Mouse (Mus musculus) neural tube, embryonic 12.5 days (tissue): Measurements from ENCODE around the gene March8. TPM values are rescaled to one million over a fixed set of nuclear protein-coding genes. Genes with fewer than 3 reads are reported as not detected.

ENCODE experiments used
- ATAC-seq: fragments of 200-750 bp; cut with Nextera tagmentation; 2 replicates; pipeline ENCODE4 v1.8.0; 2017; ENCODE audit warnings: low read depth, mild to moderate bottlenecking, moderate TSS enrichment, moderate library complexity; ENCODE audit not compliant: low FRiP score
- H3K27ac ChIP-seq: fragments of 300-500 bp; sonication (generic); 2 replicates; pipeline ENCODE4 v1.5.1; 2016
- H3K27me3 ChIP-seq: fragments of 300-500 bp; sonication (generic); replicated peaks from 2 replicates; pipeline ENCODE4 v1.6.1; 2016; ENCODE audit warnings: mild to moderate bottlenecking
- H3K36me3 ChIP-seq: fragments of 300-500 bp; sonication (generic); 2 replicates; pipeline ENCODE4 v1.6.1; 2016; ENCODE audit warnings: mild to moderate bottlenecking
- H3K4me1 ChIP-seq: fragments of 300-500 bp; sonication (generic); 2 replicates; pipeline ENCODE4 v1.6.1; 2016
- H3K4me2 ChIP-seq: fragments of 300-500 bp; sonication (generic); replicated peaks from 2 replicates; pipeline ENCODE4 v1.6.1; 2016; ENCODE audit warnings: mild to moderate bottlenecking
- H3K4me3 ChIP-seq: fragments of 300-500 bp; sonication (generic); 2 replicates; pipeline ENCODE4 v1.5.1; 2016
- H3K9ac ChIP-seq: fragments of 300-500 bp; sonication (generic); 2 replicates; pipeline ENCODE4 v1.6.1; 2016; ENCODE audit warnings: mild to moderate bottlenecking
- H3K9me3 ChIP-seq: fragments of 300-500 bp; sonication (generic); 2 replicates; pipeline ENCODE4 v1.6.1; 2016; ENCODE audit warnings: mild to moderate bottlenecking
- WGBS: fragments of 180-500 bp; shearing (Covaris S2); methylation state at CpG from one replicate; pipeline ENCODE4 v1.1.7; 2016; 5-methylcytosine and 5-hydroxymethylcytosine counted together
- polyA plus RNA-seq: library from polyadenylated mRNA; unstranded; fragments of >200 nt; fragmentation: Nextera tagmentation; extraction: Ambion mirVana; gene quantifications from 2 replicates; pipeline ENCODE4 v1.2.1, GENCODE M21; 2016

Gene March8
- polyA plus RNA-seq, 1 experiment from 2014 or later: 58.2 TPM

DNA sequence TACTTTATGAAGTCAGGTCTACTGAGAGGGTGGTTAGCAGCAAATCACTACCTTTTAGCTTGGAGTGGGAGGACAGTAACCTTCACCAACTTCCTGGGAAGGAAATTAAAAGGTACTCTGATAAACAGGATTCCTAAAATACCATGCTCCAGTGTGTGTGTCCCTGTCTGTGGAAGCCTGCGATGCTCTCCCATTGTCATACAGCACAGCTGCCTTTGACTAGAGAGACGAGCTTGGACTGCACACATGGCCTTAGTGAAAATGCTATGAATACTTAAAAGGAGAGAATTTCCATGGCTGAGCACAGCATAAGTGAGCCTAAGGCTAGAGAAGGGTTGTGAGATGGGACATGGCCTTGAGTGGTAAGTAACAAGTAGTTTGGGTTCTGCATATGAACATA is 60.3 kb downstream of the March8 start:
- Histone ChIP-seq H3K4me3 (no peak overlapping the region), H3K27me3 (no peaks in the 10 kb centered on the region), H3K27ac (peak overlapping the region; percentile 37; the same call in 1 of the 2 replicates), H3K36me3 (peaks cover 5% of the 10 kb centered on the region; the same call in 1 of the 2 replicates), H3K4me1 (peaks cover 23% of the 10 kb centered on the region), H3K9me3 (no peaks in the 10 kb centered on the region), H3K9ac (no peak overlapping the region), H3K4me2 (no peak overlapping the region)
- peak; percentile 51; the same call in 1 of the 2 replicates for ATAC-seq
- 38% methylated on average over 2 of the region's 2 CpGs for WGBS

- Histone ChIP-seq H3K4me1 (peaks cover 31% of the 10 kb centered on the region), H3K9me3 (no peaks in the 10 kb centered on the region), H3K9ac (no peak overlapping the region), H3K27me3 (no peaks in the 10 kb centered on the region), H3K4me2 (no peak overlapping the region), H3K4me3 (no peak overlapping the region), H3K27ac (no peak overlapping the region), H3K36me3 (peaks cover 19% of the 10 kb centered on the region; the same call in 1 of the 2 replicates)
- 98% methylated on average over 12 of the region's 12 CpGs for WGBS
- ATAC-seq: no peak
Measured at GRCm38 (mm10) chr6:116401746-116402423, 64.1 kb downstream of the March8 start.

GRCm38 (mm10) chr6:116402426-116402825 is 64.6 kb downstream of the March8 start:
- WGBS: 89% methylated on average over 3 of the region's 3 CpGs
- Histone ChIP-seq H3K27me3 (no peaks in the 10 kb centered on the region), H3K27ac (no peak overlapping the region), H3K9me3 (no peaks in the 10 kb centered on the region), H3K36me3 (peaks cover 19% of the 10 kb centered on the region; the same call in 1 of the 2 replicates), H3K4me2 (no peak overlapping the region), H3K9ac (no peak overlapping the region), H3K4me3 (no peak overlapping the region), H3K4me1 (peaks cover 26% of the 10 kb centered on the region; the same call in 1 of the 2 replicates)
- ATAC-seq: no peak

- Histone ChIP-seq H3K4me1 (peaks cover 11% of the 10 kb centered on the region; the same call in 1 of the 2 replicates), H3K9ac (no peak overlapping the region), H3K27ac (no peak overlapping the region), H3K4me3 (no peak overlapping the region), H3K27me3 (no peaks in the 10 kb centered on the region), H3K4me2 (no peak overlapping the region), H3K36me3 (peaks cover 28% of the 10 kb centered on the region; the same call in 1 of the 2 replicates), H3K9me3 (no peaks in the 10 kb centered on the region)
- peak; percentile 57; the same call in 1 of the 2 replicates for ATAC-seq
- WGBS: 39% methylated on average over 9 of the region's 9 CpGs
Measured at GRCm38 (mm10) chr6:116405243-116405642, 67.4 kb downstream of the March8 start.

GRCm38 (mm10) chr6:116405715-116406114 is 67.9 kb downstream of the March8 start:
- 88% methylated on average over 5 of the region's 5 CpGs for WGBS
- Histone ChIP-seq H3K36me3 (peaks cover 28% of the 10 kb centered on the region; the same call in 1 of the 2 replicates), H3K9ac (no peak overlapping the region), H3K4me2 (no peak overlapping the region), H3K9me3 (no peaks in the 10 kb centered on the region), H3K4me1 (peaks cover 11% of the 10 kb centered on the region; the same call in 1 of the 2 replicates), H3K4me3 (no peak overlapping the region), H3K27ac (no peak overlapping the region), H3K27me3 (no peaks in the 10 kb centered on the region)
- ATAC-seq: peak; percentile 21; the same call in 1 of the 2 replicates

GRCm38 (mm10) chr6:116406152-116406551 is 68.3 kb downstream of the March8 start:
- Histone ChIP-seq H3K4me3 (no peak overlapping the region), H3K9ac (no peak overlapping the region), H3K27me3 (no peaks in the 10 kb centered on the region), H3K4me1 (peaks cover 11% of the 10 kb centered on the region; the same call in 1 of the 2 replicates), H3K27ac (no peak overlapping the region), H3K36me3 (peaks cover 30% of the 10 kb centered on the region; the same call in 1 of the 2 replicates), H3K4me2 (no peak overlapping the region), H3K9me3 (no peaks in the 10 kb centered on the region)
- 87% methylated on average over 2 of the region's 2 CpGs for WGBS
- ATAC-seq: no peak

GRCm38 (mm10) chr6:116406680-116407079 is 68.9 kb downstream of the March8 start:
- Histone ChIP-seq H3K27me3 (no peaks in the 10 kb centered on the region), H3K27ac (no peak overlapping the region), H3K9me3 (no peaks in the 10 kb centered on the region), H3K4me3 (no peak overlapping the region), H3K4me1 (peaks cover 11% of the 10 kb centered on the region; the same call in 1 of the 2 replicates), H3K9ac (no peak overlapping the region), H3K36me3 (peaks cover 28% of the 10 kb centered on the region; the same call in 1 of the 2 replicates), H3K4me2 (no peak overlapping the region)
- WGBS: 73% methylated on average over 5 of the region's 5 CpGs
- ATAC-seq: peak; percentile 27; the same call in 1 of the 2 replicates

- H3K9ac ChIP-seq: no peak overlapping the region
- H3K27me3 ChIP-seq: no peaks in the 10 kb centered on the region
- no peak for ATAC-seq
- no peak overlapping the region for H3K27ac ChIP-seq
- H3K4me2 ChIP-seq: no peak overlapping the region
- 93% methylated on average over 4 of the region's 4 CpGs for WGBS
- H3K4me3 ChIP-seq: no peak overlapping the region
- peaks cover 28% of the 10 kb centered on the region; the same call in 1 of the 2 replicates for H3K36me3 ChIP-seq
- H3K9me3 ChIP-seq: no peaks in the 10 kb centered on the region
- peaks cover 11% of the 10 kb centered on the region; the same call in 1 of the 2 replicates for H3K4me1 ChIP-seq
Measured at GRCm38 (mm10) chr6:116407216-116407615, 69.4 kb downstream of the March8 start.

DNA sequence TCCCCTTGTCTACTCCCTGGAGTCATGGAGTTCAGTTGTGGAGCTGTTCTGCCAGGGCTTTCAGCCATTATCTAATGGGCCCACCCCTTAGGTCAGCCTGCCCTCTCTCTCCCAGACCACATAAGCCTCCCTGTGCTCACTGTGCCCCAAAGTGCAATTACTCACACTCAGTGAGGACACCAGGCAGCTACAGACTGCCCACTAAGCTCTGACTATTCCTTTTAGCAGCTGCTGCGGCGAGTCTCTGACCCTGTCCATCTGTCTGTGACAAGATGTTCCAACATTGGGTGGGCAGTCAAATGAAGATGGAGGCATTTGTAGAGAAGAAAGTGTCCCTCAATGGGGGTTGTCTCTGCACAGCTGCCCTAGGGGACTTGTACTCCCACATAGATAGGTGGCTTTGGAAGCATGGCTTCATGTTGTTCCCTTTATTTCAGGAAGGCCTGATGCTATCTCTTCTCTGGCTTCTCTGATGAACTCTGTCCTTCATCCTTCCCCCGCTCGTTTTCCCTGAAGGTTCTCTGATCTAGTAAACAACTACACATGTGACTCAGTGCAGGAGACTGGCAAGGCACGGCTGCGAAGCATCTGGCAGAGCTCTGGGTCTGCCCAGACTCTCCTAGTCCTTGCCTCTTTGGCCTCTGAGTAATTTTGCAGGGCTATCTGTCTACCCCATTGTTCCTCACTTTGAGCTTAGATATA is 70.3 kb downstream of the March8 start:
- ATAC-seq: no peak
- Histone ChIP-seq H3K4me2 (no peak overlapping the region), H3K4me3 (no peak overlapping the region), H3K4me1 (peaks cover 11% of the 10 kb centered on the region; the same call in 1 of the 2 replicates), H3K36me3 (peaks cover 30% of the 10 kb centered on the region; the same call in 1 of the 2 replicates), H3K9ac (no peak overlapping the region), H3K9me3 (no peaks in the 10 kb centered on the region), H3K27ac (no peak overlapping the region), H3K27me3 (no peaks in the 10 kb centered on the region)
- 90% methylated on average over 6 of the region's 6 CpGs for WGBS

GRCm38 (mm10) chr6:116410436-116410835 is 72.6 kb downstream of the March8 start:
- ATAC-seq: no peak
- 98% methylated on average over 10 of the region's 10 CpGs for WGBS
- peaks cover 5% of the 10 kb centered on the region; the same call in 1 of the 2 replicates for H3K4me1 ChIP-seq
- no peak overlapping the region for H3K9ac ChIP-seq
- no peaks in the 10 kb centered on the region for H3K9me3 ChIP-seq
- no peak overlapping the region for H3K27ac ChIP-seq
- H3K4me2 ChIP-seq: no peak overlapping the region
- peaks cover 26% of the 10 kb centered on the region; the same call in 1 of the 2 replicates for H3K36me3 ChIP-seq
- H3K4me3 ChIP-seq: no peak overlapping the region
- H3K27me3 ChIP-seq: no peaks in the 10 kb centered on the region

DNA sequence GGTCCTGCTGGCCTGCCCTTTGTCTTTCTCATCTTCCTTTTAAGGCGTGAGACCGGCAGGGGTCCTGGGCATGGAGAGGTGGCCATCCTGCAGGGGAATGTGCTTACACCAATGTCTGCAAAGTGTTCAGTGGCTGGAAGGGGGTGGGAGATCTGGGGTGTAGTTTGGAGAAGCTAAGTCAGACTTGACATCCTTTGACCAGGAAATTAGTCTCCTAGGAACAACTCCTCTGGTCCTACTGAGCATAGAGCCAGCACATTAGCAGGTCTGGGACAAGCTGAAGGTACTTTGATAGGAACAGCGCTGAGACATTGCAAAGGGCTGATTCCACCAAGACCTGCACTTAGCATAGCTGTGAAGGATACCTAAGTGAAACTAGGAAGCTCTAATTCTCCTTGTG is 73.9 kb downstream of the March8 start:
- WGBS: 74% methylated on average over 3 of the region's 3 CpGs
- no peak overlapping the region for H3K9ac ChIP-seq
- H3K4me1 ChIP-seq: no peaks in the 10 kb centered on the region
- H3K4me3 ChIP-seq: no peak overlapping the region
- no peak overlapping the region for H3K27ac ChIP-seq
- H3K36me3 ChIP-seq: peaks cover 16% of the 10 kb centered on the region; the same call in 1 of the 2 replicates
- H3K4me2 ChIP-seq: no peak overlapping the region
- H3K9me3 ChIP-seq: no peaks in the 10 kb centered on the region
- ATAC-seq: no peak
- H3K27me3 ChIP-seq: no peaks in the 10 kb centered on the region
